Mouse (Mus musculus) retina, adult 2 months (tissue): ENCODE measurements around the gene Il1rapl2.

ENCODE experiments used
- DNase-seq: peaks from one replicate; pipeline ENCODE4 v3.0.0-alpha.2; 2012; ENCODE audit warnings: low read depth, low spot score

The Il1rapl2 gene

DNA sequence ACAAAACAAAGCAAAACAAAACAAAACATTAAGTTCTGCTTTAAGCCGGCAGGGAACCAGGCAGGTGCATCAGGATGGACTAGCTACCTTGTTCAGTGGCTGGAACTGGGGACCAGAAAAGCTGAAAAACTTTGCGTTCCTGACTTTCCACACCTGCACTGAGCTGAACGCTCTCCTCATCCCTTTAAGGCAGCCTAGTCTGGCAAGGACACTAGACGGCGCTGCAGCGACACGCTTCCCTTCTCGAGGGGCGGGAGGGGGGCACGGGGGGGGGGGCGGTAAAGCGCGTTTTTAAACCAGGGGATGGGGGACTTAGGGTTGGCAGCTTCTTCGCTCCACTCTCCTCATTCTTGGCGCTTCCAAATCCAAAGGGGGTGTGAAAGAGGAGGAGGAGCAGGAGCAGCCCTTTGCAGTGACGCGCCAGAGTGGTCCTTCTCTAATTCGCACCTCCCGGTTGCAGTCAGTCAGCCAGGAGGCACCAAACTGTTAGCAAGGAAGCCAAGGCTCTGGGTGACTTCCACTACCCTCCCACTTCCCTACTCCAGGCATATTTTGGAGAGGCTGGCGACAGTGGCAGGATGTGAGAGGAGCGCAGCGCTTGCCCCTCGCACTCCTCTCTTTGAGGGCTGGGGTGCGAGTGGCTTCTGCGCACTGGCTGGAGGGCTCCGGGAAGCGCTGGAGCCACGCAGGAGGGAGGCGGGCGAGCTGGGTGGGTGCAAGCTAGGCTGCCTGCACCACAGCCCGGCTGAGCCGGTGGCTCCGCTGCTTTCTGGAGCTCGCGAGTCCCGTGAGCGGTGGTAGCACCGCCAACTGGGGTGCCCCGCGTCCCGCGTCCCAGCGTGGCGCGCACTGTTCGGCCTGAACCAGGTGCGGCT, at the start of gene Il1rapl2:
Gene Il1rapl2 (plus strand): TSS at position 288 of the 875 bp plus-strand sequence.
- no peak for DNase-seq

DNA sequence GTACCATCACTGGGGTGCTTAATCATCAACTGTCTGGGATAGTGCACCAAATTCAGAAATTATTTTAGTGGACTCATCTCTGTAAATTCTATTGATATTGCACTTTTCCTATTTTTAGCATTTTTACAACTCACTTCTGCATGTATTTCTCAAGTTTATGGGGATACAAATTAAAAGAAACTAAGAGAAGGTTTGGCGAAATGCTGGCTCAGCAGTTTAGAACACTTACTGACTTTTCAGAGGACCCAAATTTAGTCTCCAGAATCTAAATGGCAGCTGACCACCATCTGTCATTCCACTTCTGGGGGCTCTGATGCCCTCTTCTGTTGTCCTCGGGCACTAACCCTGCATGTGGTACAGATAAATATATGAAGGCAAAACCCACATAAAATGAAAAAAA, 22.1 kb upstream of the Il1rapl2 start:
- DNase-seq: no peak

DNA sequence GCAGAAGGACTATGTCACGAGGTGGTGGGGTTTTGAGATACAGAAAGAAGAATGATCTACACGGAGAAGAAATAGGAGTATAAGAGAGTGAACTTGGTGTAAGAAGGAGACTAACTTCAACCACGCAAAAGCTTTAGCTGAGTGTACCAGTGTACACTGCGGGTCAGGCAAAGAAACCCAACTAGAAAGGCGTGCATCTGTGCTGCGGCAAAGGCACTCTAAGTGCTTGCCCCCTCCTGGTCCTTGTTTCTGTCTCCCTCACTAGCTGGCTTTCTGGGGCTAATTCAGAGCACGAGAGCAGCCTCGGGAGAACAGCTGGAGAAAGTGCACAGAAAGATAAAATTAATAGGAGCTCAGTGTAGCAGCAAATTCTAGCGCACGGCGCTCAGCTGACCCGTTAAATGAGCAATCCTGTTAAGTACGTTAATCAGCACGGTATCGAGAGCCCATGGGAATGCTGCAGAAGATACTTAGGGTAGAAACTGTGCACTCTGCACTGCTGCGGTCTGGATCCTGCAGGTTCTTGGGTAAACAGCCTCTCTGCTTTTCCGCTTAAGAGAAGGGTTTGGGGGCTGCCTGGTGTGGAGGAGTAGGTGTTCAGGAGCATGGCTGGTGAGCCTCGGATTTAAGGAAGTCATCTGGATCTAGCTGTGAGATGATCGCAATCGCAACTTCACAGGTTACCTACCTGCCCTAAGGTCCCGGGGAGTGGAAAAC, 778 bp upstream of the Il1rapl2 start:
- no peak for DNase-seq

DNA sequence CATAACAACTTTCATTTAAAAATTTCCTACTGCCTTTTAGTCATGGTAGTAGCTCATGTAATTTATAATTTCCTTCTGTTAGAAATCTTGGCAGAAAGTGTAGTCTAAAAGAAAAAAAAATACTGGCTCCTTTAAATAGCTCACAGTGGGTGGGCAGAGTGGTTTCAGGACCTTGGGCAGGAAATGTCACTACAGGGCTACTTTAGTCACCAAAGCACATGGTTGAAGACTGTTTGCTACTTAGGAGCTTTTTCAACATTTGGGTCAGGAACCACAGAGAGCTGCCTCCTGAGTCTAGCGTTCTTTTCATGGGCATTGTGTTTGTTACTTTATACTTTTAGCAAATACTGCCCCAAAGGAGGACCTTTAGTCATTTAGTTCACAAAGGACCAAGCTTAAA, 12.2 kb downstream of the Il1rapl2 start:
- no peak for DNase-seq

DNA sequence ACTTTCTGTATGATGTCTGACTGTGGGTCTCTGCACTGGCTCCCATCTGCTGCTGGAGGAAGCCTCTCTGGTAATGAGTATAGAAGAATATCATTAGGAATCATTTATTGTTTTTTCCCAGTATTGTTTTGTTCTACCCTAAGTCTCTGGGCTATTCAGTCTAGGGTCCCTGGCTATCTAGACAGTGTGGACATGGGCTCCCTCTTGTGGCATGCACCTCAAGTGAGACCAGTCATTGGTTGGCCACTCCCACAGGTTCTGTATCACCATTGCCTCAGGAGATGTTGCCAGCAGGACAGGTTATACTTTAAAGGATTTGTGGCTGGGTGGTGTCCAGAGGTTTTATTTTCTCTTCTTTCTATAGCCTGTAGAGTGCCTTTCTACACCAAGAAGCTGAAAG, 50.3 kb downstream of the Il1rapl2 start:
- DNase-seq: no peak

DNA sequence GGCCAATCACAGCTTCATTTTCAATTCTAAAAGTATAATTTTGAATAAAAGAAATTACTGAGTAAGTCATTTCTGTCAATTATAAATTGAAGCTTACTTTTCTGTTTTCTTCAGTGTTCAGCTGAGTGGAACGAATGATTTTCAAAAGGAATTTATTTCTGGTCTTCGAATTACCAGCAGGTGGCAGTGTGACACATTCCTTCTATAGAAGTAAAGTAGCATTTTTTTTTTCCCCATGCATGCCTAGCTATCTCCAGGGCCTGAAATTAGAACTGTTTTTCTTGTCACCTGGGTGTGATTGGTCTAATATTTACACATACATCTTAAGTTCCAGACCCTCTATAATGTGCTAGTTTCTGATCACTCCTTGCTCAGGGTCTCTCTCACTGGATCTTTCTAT, 96.6 kb downstream of the Il1rapl2 start:
- no peak for DNase-seq

DNA sequence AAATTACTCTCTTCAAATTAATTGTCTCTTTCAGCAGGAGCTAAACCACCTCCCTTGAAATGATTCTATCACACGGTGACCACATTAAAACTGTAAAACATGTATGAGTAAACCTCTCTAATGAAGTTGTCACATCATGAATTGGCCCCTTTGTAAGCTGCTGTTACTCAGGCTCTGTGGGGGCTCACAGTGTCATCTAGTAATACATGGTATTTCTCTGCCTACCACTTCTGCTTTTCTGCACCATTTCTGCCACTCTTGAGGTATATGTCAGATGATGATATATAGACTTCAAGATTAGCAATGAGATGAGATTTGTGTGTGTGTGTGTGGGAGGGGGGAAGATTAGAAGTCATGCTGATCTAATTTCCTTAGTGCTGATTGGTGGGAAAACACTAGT, 117.6 kb downstream of the Il1rapl2 start:
- DNase-seq: no peak

DNA sequence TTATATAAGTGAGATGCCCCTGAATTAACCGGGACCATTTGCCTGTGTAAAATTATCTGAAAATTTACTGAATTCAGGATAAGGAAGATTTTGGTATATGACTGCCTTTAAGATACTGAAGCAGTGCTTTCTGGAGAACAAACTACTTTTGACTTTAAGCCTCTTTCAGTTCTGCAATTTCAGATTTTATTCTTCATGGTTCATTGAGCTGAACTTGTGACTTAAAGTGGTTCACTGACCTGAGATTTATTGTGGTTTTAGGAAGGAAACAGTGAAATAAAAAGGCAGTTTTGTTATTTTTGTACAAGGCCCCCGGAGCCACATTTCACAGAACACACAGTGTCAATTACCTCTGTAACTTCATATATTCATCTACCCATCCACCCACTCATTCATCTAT, 129.6 kb downstream of the Il1rapl2 start:
- no peak for DNase-seq

DNA sequence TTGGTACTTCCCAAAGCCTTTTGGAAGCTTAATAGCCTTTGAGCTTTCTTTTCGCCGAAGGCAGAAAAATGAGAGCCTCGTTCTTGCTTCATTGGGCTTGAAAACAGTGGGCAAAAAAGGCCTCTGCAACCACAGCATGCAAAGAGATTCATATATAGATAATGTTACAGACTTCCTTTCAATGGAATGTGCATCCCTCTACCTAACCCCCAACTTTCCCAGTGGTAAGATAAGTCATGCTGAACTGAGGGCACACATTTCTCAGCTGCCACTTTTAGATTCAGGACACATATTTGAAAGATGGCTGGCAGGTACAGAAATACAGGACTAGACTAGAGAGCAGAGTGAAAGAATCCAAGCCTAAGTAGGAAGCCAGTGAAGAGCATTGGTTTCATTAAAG, 185.1 kb downstream of the Il1rapl2 start:
- no peak for DNase-seq

DNA sequence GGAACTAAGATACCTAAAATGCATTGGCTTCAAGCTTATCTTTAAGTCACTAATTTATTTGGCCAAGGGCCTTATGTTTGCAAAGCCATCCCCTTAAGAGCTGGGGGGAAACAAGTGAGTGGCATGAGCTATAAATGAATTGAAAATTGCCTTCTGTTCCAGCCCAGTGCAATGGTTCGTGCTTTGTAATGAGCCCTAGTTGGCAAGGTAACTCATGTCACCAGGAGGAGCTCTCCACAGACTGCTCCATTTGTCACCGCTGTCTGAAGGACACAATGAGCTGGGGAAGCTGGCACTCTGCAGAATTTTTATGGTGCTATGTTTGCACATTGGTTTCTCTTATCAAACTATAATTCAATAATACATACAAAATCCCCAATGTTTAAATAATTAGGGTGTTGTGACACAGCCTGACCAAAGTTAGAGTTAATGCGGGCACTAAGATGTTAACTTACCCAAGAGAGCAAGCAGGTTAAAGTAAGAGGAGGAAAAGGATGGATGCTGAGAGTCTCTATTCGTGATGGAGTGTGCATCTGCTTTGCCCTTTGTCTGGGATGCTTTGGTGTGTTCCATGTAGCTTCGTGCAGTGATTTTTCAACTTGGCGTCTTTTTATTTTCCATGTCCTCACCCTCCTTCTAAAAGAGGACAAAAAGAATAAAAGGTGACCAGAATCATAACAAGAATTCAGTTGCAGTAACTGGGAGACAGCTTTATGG, 235.2 kb downstream of the Il1rapl2 start:
- no peak for DNase-seq

DNA sequence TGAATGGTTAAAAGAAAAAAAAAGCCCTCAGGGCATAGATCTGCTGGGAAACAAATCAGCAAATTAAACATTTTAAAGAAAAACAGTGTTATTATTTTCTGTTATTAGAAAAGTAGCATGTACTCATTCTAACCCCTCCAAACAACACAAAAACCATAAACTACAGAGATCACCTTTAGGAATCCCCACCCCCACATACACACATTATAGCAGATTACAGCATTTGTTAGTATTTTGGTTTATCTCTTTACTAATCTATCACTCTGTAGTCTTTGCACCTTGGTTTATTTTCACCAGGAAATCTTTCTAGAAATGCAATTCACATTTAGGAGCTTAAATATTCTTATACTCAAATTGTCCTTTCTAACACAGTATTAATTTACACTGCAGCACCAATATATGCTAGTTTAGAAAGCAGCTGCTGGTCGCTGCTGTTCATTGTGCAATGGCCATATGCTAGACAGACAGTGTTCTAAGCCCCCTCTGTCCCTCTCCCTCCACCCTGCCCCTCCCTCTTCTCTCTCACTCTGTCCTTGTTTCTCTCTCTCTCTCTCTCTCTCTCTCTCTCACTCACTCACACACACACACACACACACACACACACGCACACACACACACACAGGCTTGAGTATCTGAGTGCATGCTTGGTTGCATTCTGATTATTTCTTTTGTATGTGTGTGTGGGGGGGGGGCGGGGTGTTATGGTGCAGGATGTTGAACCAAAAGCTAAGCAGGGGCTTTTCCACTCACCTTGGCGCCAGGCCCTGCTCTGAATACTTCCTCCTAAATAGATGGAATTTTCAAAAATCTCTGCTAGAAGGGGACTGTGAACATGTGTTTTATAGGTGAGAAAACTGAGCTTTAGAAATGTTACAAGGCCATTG, 236.1 kb downstream of the Il1rapl2 start:
- no peak for DNase-seq

DNA sequence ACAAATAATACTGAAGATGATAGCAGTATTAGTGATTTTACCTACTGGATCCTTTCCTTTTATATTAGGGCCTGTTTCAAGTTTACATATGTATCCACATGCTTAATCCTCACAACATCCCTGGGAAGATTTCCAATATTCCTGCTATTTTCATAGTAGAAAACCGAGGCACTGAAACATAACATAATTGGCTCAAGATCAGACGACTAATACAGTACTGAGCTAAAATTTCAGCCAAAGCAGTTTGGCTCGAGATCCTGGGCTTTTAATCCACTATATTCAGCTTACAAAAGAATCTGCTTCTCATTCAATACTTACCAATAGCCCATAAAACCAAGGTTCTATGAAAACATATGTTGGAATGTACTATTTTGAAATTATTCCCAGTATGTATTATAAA, 239.1 kb downstream of the Il1rapl2 start:
- no peak for DNase-seq

DNA sequence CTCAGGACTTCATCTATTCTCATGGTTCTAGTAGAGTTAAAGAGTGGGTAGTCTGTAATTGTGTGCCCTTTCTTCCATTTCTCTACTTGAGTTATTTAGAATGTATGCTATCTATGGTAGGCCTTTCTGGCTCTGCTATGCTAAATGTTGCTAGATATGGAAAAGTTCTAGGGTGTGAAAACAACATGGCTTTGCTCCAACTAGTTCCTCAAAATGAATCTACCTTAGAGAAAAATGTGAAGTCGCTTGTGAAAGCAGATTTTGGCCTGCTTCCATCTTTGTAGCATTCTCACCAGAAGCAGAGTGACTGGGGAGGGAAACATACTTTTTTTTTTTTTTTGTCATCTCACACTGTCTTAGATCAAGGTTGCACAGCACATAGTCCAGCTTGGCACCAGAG, 241.7 kb downstream of the Il1rapl2 start:
- no peak for DNase-seq

DNA sequence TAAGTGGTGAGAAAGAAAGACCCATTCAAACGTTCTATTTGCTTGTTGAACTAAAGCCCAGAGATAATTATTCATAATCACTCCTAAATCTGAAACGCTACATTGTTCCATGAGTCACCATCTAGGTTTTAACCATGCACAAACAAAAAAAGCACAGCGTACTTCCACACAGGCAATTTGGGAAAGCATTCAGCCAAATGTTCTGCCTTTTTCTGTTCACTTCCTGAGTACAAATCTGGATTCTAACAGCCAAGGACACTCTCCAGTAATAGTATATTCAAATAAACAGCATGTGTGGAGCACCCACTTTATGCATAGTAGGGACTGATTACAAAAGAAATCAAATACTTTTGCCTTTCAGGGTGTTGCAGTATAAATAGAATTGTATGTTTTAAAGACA, 278.5 kb downstream of the Il1rapl2 start:
- DNase-seq: no peak

DNA sequence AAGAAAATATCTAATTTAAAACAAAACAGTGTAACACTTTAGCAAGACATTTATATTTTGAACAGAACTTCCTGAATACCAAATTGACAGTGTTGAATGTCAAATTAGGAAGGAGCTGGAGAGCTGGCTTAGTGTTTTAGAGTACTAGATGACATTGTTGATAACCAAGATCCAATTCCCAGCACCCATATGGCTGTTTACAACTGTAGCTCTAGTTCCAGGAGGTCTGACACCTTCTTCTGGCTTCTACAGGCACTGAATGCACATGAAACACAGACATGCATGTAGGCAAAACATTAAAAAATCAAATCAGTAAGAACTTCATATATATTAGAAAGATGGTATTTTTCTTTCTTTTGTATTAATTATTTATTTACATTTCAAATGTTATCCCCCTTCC, 353.1 kb downstream of the Il1rapl2 start:
- no peak for DNase-seq

DNA sequence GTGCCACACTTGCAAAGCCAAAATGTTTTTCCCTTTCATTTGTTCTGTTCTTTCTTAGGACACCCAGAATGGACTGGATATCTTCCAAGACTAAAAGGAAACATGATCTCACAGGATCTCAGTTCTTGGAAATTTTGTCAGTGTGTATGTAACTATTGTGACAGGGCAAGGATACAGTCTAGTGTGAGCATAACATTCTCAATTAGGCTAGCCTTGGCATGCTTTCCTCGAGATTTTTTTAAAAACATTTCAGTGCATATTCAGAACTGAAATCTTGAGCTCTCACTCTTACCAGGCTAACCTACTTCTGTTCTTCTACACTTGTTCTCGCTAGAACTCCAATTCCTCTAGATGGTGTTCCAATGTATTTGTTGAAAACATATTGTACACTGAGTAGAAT, 356.4 kb downstream of the Il1rapl2 start:
- no peak for DNase-seq

DNA sequence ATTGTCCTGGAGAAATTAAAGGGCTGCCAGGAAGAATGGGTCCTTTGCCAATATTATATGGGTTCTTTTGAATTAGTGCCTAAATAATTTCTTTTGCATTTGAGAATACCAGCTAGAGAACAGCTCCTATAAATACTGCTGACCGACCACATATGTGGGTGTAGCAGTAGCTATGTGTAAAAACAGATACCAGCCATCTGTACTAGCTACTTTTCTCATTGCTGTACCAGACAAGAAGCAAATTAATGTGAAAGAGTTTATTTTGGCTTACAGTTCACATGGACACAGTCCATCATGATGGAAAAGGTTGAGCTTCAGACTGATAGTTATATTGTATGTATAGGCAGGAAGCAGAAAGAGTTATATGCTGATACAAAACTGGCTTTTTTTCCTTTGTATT, 377.3 kb downstream of the Il1rapl2 start:
- no peak for DNase-seq

DNA sequence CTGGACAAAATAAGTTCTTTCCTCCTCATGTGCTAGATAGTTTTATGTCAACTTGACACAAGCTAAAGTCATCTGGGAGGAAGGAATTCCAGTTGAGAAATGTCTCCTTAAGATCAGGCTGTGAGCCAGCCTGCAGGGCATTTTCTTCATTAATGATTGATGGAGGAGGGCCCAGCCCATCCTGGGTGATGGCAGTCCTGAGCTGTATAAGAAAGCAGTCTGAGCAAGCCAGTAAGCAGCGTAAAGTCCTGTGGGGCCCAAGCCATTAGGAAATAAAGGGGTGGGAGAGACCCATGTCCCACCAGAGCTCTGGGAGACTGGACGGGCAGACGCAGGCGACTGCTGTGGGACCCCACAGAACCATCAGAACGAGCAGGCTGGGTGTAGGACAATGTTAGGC, 400.9 kb downstream of the Il1rapl2 start:
- no peak for DNase-seq

DNA sequence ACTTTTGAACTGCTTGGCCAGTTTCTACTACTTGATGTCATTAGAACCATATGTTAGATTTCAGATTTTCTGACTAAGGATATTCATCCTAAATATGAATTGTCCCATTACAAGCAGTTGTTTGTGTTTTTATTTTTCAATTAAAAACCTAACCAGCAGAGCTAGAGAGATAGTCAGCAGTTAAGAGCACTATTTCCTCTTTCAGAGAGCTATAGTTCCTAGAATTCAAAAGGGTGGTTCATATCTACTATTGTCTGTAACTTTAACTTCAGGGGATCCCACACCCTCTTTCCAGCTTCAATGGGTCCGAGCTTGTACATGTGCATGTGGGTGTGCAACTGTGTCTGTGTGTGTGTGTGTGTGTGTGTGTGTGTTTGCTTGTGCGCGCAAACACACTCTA, 472.7 kb downstream of the Il1rapl2 start:
- DNase-seq: no peak

DNA sequence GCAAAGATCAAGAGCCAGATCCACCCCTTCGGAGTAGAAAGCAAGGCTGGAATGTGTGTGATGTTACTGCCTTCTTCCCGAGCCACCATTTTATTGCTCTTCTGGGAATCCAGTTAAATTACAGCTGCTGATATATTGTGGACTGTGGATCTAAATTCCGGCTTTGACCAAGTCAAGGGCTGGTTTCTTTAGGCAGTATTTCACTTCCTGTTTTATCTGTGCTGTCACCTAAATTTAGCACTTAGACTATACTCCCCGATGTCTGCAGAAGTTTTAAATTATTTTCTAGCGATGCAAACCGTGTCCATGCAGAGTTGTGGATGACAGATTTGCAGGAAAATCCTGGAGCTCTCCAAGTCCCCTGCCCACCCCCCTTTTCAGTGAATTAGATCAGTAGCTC, 533.5 kb downstream of the Il1rapl2 start:
- no peak for DNase-seq

DNA sequence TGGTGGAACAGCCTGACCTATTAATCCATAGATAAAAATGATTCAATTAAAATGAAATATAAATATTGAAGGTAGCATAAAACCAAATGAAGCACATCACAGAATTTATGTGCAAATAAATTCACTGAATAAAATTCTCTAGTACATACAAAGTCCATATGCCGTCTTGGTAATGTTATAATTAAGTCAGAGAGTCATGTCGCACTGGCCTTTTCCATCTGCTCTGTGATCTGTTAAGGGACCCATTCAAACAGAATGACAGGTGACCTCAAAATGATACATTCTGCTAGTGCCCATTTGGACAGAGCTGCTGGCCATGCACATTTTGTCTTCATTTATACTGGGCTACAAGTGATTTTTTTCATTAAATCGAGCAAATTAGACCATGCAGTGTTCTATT, 534.3 kb downstream of the Il1rapl2 start:
- DNase-seq: no peak

DNA sequence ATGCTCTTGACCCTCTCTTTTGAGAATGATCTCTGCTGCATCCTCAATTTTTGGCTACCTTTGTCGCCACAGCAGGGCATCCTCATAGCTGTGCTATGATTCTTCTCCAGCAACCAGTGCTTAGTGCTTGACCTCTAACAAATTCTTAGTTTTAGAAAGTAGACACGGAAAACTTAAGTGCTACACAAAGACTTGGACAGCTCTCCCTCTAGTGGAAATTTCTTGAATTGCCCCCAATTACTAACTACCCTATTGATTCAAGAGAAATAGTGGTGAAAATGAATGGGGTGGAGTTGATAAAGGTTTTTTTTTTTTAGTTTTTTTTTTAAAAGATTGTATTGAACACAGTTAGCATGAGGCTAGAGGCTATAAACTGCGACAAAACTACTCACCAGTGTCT, 599.7 kb downstream of the Il1rapl2 start:
- peak; percentile 6 for DNase-seq
